Mouse (Mus musculus): ENCODE data around the gene Tulp1. TPM values are rescaled to one million over a fixed set of nuclear protein-coding genes. Genes with fewer than 3 reads are reported as not detected.

Tulp1 gene
- polyA plus RNA-seq, 1 experiment from 2014 or later = 3.4 TPM

Other genes with a start within 250 kb of the Tulp1 start
- 11.8 and 13.3 TPM in 2 replicates for gene Scube3, start 223.1 kb downstream of the Tulp1 start, polyA plus RNA-seq (2014; fragmentation: Nextera tagmentation; extraction: Ambion mirVana)
- gene Zfp523, start 188.1 kb downstream of the Tulp1 start, polyA plus RNA-seq (2014; fragmentation: Nextera tagmentation; extraction: Ambion mirVana) = 34.0 and 35.4 TPM in 2 replicates
- gene Def6, start 157.4 kb downstream of the Tulp1 start, polyA plus RNA-seq (2014; fragmentation: Nextera tagmentation; extraction: Ambion mirVana) = 4.5 and 5.6 TPM in 2 replicates
- gene Ppard, start 132.5 kb downstream of the Tulp1 start, polyA plus RNA-seq (2014; fragmentation: Nextera tagmentation; extraction: Ambion mirVana) = 2.3 and 2.7 TPM in 2 replicates
- 27.3 and 29.4 TPM in 2 replicates for gene Fance, start 51.7 kb downstream of the Tulp1 start, polyA plus RNA-seq (2014; fragmentation: Nextera tagmentation; extraction: Ambion mirVana)
- gene Rpl10a, start 36.8 kb downstream of the Tulp1 start, polyA plus RNA-seq (2014; fragmentation: Nextera tagmentation; extraction: Ambion mirVana) = 616 TPM in 2 replicates
- 10.0 and 10.6 TPM in 2 replicates for gene Tead3, start 14.4 kb downstream of the Tulp1 start, polyA plus RNA-seq (2014; fragmentation: Nextera tagmentation; extraction: Ambion mirVana)
- gene Fkbp5, start 152.3 kb upstream of the Tulp1 start, polyA plus RNA-seq (2014; fragmentation: Nextera tagmentation; extraction: Ambion mirVana) = 11.6 and 12.2 TPM in 2 replicates
- gene Armc12, start 165.6 kb upstream of the Tulp1 start, polyA plus RNA-seq (2014; fragmentation: Nextera tagmentation; extraction: Ambion mirVana) = not detected in 2 replicates
- not detected in 2 replicates for gene Clpsl2, start 184.2 kb upstream of the Tulp1 start, polyA plus RNA-seq (2014; fragmentation: Nextera tagmentation; extraction: Ambion mirVana)
- not detected in 2 replicates for gene Clps, start 195.5 kb upstream of the Tulp1 start, polyA plus RNA-seq (2014; fragmentation: Nextera tagmentation; extraction: Ambion mirVana)
- 0.26 and 0.36 TPM in 2 replicates for gene Lhfpl5, start 210.4 kb upstream of the Tulp1 start, polyA plus RNA-seq (2014; fragmentation: Nextera tagmentation; extraction: Ambion mirVana)